ENCODE assay signal across 14 mouse cellular contexts in the genomic region with DNA sequence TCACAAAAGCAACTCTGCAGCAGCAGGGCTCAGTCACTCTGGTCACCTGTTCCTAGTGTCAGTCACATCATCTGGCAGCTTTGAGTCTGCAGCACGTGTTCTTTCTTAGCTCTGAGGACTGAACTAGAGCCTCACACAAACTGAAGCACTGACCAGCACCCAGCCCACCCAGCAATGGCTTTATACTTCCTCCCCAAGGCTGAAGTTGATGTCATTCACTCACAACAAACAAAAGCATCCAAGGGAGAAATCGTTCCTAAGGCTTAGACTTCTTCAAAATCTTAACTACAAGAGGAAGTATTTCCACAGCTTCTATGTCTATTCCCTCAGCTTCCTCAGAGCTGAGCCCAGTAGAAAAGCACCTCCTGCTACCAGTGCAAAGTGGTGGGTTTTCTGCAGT.
"Had no signal": no experiment of that assay in that cellular context is flagged by ENCODE, and none has a peak within 500 bp of the region (broad histone marks: within the 10 kb centered on the region; RNA-seq: fewer than 3 reads in every experiment).

No protein-coding gene starts in this region.

- H3K27me3 ChIP-seq: midbrain, embryonic 12.5 days; neural tube, embryonic 15.5 days had no signal

- H3K4me3 ChIP-seq: left cerebral cortex, adult 2 months; limb, embryonic 10.5 days; megakaryocyte, embryonic 14.5 days; midbrain, embryonic 12.5 days; myocyte; neural tube, embryonic 15.5 days had no signal

- H3K27ac ChIP-seq: left cerebral cortex, adult 2 months; limb, embryonic 10.5 days; midbrain, embryonic 12.5 days; neural tube, embryonic 15.5 days had no signal

- H3K9ac ChIP-seq: midbrain, embryonic 12.5 days; neural tube, embryonic 15.5 days had no signal

- H3K9me3 ChIP-seq: limb, embryonic 10.5 days; megakaryocyte, embryonic 14.5 days; midbrain, embryonic 12.5 days; neural tube, embryonic 15.5 days had no signal

- H3K36me3 ChIP-seq: limb, embryonic 10.5 days; midbrain, embryonic 12.5 days; neural tube, embryonic 15.5 days had no signal

- H3K4me2 ChIP-seq: midbrain, embryonic 12.5 days; neural tube, embryonic 15.5 days had no signal

- DNase-seq: kidney, adult 11 months; kidney, postnatal 10 days; kidney, postnatal 4 days; lung, adult 18-20 months; lung, postnatal 36 days; right cerebral cortex, adult 18-20 months; right cerebral cortex, postnatal 25 days; thymus, postnatal 36 days had no signal
